Mouse (Mus musculus) bone marrow, adult 2 months (tissue): ENCODE measurements around the gene Mosmo.

Source experiments
- CTCF ChIP-seq: fragments of 200-500 bp; IDR thresholded peaks from 2 replicates; pipeline ENCODE4 v1.5.1; 2011; ENCODE audit warnings: low read length, control low read depth; ENCODE audit not compliant: control insufficient read depth, insufficient read depth
- POLR2A ChIP-seq: fragments of 200-500 bp; IDR thresholded peaks from 2 replicates; pipeline ENCODE4 v1.6.1; 2011; ENCODE audit warnings: low read depth, mild to moderate bottlenecking, control low read depth, low read length, borderline replicate concordance; ENCODE audit not compliant: control insufficient read depth

DNA sequence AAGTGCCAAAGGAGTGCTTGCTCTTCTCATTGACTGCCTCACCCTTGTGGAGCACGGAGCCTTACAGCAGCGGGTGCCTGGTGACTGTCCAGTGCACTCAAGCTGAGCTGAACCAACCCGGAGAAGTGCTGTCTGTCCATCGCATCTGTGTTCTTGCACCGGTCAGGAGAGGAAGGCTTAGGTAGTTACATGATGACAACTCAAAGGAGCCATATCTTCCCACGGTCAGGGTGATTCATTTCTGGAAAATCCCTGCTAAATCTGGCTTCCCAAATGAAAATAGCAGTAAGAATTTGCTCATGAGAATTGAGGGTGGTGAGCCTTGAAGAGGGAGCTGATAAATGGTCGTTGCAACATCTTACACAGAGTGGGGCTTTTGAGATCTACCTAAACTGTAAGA lies 74.5 kb downstream of the Mosmo start:
- no peak for TF ChIP-seq CTCF
- no peak for TF ChIP-seq POLR2A
